Comparison of ENCODE assay signal across 6 mouse cellular contexts in the genomic region with DNA sequence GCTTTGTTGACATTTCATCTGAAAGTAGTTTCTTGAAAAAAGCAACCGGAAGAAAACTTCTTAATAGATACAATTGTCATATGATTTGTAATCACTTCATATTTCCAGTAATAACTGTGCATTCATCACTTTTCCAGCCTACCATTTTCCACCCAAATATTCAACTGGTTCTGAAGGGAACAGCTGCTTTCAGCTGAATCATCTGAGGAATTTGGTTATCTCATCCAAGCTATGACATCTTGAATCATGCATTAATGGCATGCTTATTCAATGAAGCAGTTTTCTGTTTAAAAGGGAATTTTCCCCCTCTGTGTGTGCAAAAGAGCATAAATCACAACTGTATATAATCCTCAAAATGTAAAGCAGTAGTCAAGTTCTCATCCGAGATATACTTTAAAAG.
DNase-seq lines count a peak whose midpoint lies in the region; ATAC-seq and TF ChIP-seq lines count a peak whose summit lies in the region.
"Not testable (repeated sequence)": the region's sequence is repeated elsewhere in the genome, so short reads cannot be mapped to it uniquely, and the experiment has no call there.

No protein-coding gene starts in this region.

- peak; percentile 74 for ATAC-seq in Patski
- ATAC-seq in embryonic facial prominence, embryonic 14.5 days (ENCODE audit: low read depth), result not testable (repeated sequence)

- not testable (repeated sequence) for H3K79me3 ChIP-seq in C2C12 (ENCODE audit: low read depth)

- not testable (repeated sequence) for H3K9ac ChIP-seq in embryonic facial prominence, embryonic 14.5 days (ENCODE audit: low read depth, low read length)

- H3K4me2 ChIP-seq in embryonic facial prominence, embryonic 14.5 days (ENCODE audit: low read depth, low read length), result not testable (repeated sequence)
- peak overlapping the region; percentile 19 for H3K4me2 ChIP-seq in myocyte (ENCODE audit: low read depth)

- not testable (repeated sequence) for H3K79me2 ChIP-seq in C2C12 (ENCODE audit: control insufficient read depth, insufficient read depth); myocyte (ENCODE audit: control insufficient read depth, insufficient read depth)

- not testable (repeated sequence) for H3K27me3 ChIP-seq in C2C12 (ENCODE audit: control insufficient read depth, insufficient read depth, insufficient read length); Patski; embryonic facial prominence, embryonic 14.5 days (replicated peaks; ENCODE audit: control insufficient read depth, insufficient read depth, low read length); myocyte (ENCODE audit: control insufficient read depth, insufficient read depth, insufficient read length)

- not testable (repeated sequence) for H3K4me1 ChIP-seq in embryonic facial prominence, embryonic 14.5 days (ENCODE audit: control insufficient read depth, insufficient read depth, low read length)

- not testable (repeated sequence) for TF ChIP-seq CTCF in C2C12 (IDR thresholded peaks at IDR 0.05; ENCODE audit: control insufficient read depth, insufficient read depth, insufficient read length); Patski (IDR thresholded peaks at IDR 0.05)

- POLR2A ChIA-PET in Patski (lab: Charles Lee), result not testable (repeated sequence)

- H3K36me3 ChIP-seq in C2C12 (ENCODE audit: control insufficient read depth, insufficient read depth); embryonic facial prominence, embryonic 14.5 days (ENCODE audit: control insufficient read depth, insufficient read depth, low read length); myocyte (ENCODE audit: control insufficient read depth, insufficient read depth): not testable (repeated sequence)

- H3K9me3 ChIP-seq in embryonic facial prominence, embryonic 14.5 days (ENCODE audit: control insufficient read depth, low read length), result not testable (repeated sequence)

- in situ Hi-C loops in Patski (cut with MboI; ENCODE audit: low pct_unique_long_range_greater_than_20kb), result not testable (repeated sequence)

- not testable (repeated sequence) for H3K4me3 ChIP-seq in C2C12 (ENCODE audit: insufficient read depth, poor library complexity, severe bottlenecking); embryonic facial prominence, embryonic 14.5 days (ENCODE audit: low read depth, low read length); myocyte

- not testable (repeated sequence) for TF ChIP-seq POLR2A in myocyte (IDR thresholded peaks at IDR 0.05; ENCODE audit: insufficient read length, low read depth)

- peak; percentile 61 for DNase-seq in 3T3-L1 (ENCODE audit: low read depth, low spot score)
- DNase-seq in NIH3T3 (ENCODE audit: low read depth), result peak; percentile 36
- not testable (repeated sequence) for DNase-seq in Patski (ENCODE audit: low read depth, low spot score)
- peak; percentile 10 for DNase-seq in embryonic facial prominence, embryonic 14.5 days (ENCODE audit: low spot score)

- 75% methylated on average over 2 of the region's 2 CpGs for WGBS in embryonic facial prominence, embryonic 14.5 days

- H3K27ac ChIP-seq in embryonic facial prominence, embryonic 14.5 days (replicated peaks; ENCODE audit: low read depth, low read length), result not testable (repeated sequence)

- not testable (repeated sequence) for H3ac ChIP-seq in C2C12 (ENCODE audit: control insufficient read depth, insufficient read length, low read depth); myocyte (ENCODE audit: control insufficient read depth, insufficient read length)

- CTCF ChIA-PET in Patski (lab: Charles Lee), result not testable (repeated sequence)

TF ChIP-seq in C2C12, 6 proteins besides CTCF, POLR2A, EP300 and RAD21:
- peak; percentile 71 for TF ChIP-seq MYOD1 (IDR thresholded peaks at IDR 0.05; ENCODE audit: control insufficient read depth, insufficient read length, low read depth)

TF ChIP-seq in myocyte, 11 proteins besides CTCF, POLR2A, EP300 and RAD21:
- TF ChIP-seq MYOD1 (IDR thresholded peaks at IDR 0.05; ENCODE audit: control insufficient read depth in 1 of 3, insufficient read length in 2 of 3, low read depth in 2 of 3), result peak in 1 of 3 experiments; percentile 26
TF ChIP-seq in myocyte: peak in this region for 1; not testable (repeated sequence) for 10.
